Mouse (Mus musculus) neutrophil, adult 59 days (primary cell): ENCODE measurements around the gene Tmem127. TPM values are rescaled to one million over a fixed set of nuclear protein-coding genes. Genes with fewer than 3 reads are reported as not detected.

Experiments
- total RNA-seq, 2 experiments: library from RNA; stranded (reverse); gene quantifications; 1 replicate in 1 of 2; 2 replicates in 1 of 2; pipeline ENCODE4 v1.2.4; 2023

Tmem127 gene
- 10 to 100 TPM; 69.0 to 73.6 TPM for total RNA-seq

DNA sequence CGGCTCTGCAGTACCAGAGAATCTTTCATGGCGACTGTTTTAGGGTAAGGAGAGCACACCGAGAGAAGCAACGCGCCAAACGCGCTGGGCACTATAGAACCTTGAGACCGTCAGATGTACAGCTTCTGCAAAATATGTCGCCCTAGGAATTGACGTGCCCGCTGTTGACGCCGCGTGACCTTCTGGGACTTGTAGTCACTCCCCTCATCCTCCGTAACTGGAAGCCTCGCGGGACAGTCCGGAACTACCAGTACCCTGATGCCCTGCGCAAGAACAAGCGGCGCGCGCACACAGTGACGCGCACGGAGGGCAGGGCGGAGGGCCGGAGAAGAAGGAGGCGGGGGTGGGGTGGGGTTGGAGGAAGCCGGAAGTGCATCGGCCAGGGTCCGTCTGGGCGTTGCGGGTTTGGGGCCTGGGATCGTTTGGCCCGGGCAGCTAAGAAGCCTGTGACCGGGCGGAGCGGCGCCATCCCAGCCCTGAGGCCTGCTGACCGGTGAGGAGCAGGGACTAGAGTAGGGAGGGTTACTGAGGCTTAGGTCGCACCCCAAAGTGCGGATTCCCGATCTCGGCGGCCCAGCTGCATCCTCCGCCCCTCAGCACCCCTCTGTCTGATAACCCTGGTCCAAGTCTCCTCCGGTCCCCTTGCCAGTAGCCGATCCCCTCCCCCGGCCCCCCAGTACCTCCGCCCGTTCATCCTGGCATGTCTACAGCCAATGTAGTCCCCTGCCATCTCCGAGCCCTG is at the start of gene Tmem127, which contains the start of gene Ciao1:
Gene Tmem127, plus strand, starts transcription at position 317 of the 742 bp plus-strand sequence.
Gene Ciao1, minus strand, starts transcription at position 225 of the 742 bp plus-strand sequence.

GRCm38 (mm10) chr2:127207547-127208451 is 39.9 kb upstream of the Tmem127 start, which contains the start of the genes 1810024B03Rik and Snrnp200:
Gene 1810024B03Rik, minus strand, starts transcription at chr2:127208280.
Gene Snrnp200, plus strand, starts transcription at chr2:127208386.

DNA sequence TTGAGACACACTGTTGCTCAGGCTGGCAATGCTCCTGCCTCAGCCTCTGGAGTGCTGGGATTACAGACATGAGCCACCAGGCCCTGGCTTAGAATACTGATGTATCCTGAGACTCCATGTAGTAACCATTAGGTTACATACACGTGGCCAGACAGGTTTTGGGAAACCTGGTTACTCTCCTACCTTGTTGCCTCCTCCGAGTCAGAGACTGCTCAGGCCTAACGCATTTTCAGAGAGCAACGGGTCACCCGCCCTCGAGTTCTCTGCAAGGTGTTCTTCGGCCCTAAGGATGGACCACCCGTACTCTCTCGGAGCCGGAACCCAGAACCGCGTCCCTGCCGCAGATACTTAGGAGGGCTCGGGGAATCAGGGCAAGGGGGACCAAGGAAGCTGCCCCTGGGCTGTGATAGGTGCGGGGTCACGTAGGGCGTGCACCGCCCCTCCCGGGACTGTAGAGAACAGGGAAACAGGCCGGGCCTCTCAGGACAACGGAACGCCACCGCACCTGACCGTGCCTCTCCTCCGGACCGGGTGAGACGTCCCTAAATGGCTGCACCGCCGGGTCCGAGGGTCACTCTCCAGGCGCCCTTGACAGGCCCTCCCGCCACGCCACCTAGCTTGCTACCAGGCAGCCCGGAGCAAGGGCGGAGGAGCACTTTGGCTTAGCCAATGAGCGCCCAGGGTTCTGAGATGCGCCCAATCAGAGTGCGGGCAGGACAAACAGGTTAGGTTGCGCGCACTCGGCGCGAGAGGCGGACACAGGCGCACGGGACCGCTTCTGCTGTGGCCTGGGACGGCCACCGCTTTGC is 22.0 kb downstream of the Tmem127 start, which contains the start of gene Stard7:
Gene Stard7, plus strand, starts transcription at position 728 of the 809 bp plus-strand sequence.

Other genes starting within 250 kb of the Tmem127 start
- 10 to 100 TPM; 13.3 to 13.6 TPM for gene Ap4e1, start 239.2 kb upstream of the Tmem127 start, total RNA-seq
- 10 to 100 TPM; 14.6 to 18.8 TPM for gene Blvra, start 177.2 kb upstream of the Tmem127 start, total RNA-seq
- gene Ncaph, start 114.0 kb upstream of the Tmem127 start, total RNA-seq: 10 to 100 TPM; 41.4 to 56.2 TPM
- gene Itpripl1, start 104.5 kb upstream of the Tmem127 start, total RNA-seq: 10 to 100 TPM; 19.4 to 26.4 TPM
- gene 1810024B03Rik, start 39.6 kb upstream of the Tmem127 start, total RNA-seq: under 1 TPM; 0.42 to 0.57 TPM
- 100 to 1,000 TPM in 1 of 2 experiments, 10 to 100 TPM in 1; 81.3 to 102 TPM for gene Snrnp200, start 39.5 kb upstream of the Tmem127 start, total RNA-seq
- gene Ciao1, start 92 bp upstream of the Tmem127 start, total RNA-seq: 10 to 100 TPM; 30.8 to 34.3 TPM
- 10 to 100 TPM; 65.0 to 72.4 TPM for gene Stard7, start 22.3 kb downstream of the Tmem127 start, total RNA-seq
- gene Dusp2, start 88.3 kb downstream of the Tmem127 start, total RNA-seq: 10 to 100 TPM; 44.8 to 47.5 TPM
- gene Astl, start 90.7 kb downstream of the Tmem127 start, total RNA-seq: under 1 TPM; 0.13 to 0.15 TPM
- not detected for gene Adra2b, start 115.3 kb downstream of the Tmem127 start, total RNA-seq
- not detected for gene Gpat2, start 177.3 kb downstream of the Tmem127 start, total RNA-seq
- gene Fahd2a, start 196.7 kb downstream of the Tmem127 start, total RNA-seq: 1 to 10 TPM; 7.6 to 8.4 TPM